Mouse (Mus musculus): Measurements from ENCODE around the gene Mat2b. TPM values are rescaled to one million over a fixed set of nuclear protein-coding genes. Genes with fewer than 3 reads are reported as not detected.
A peak's percentile ranks its signal among the peaks of the same experiment; 100 is the strongest.

Mat2b gene
- total RNA-seq, 2 experiments from 2014 or later, result 104 to 105 TPM

DNA sequence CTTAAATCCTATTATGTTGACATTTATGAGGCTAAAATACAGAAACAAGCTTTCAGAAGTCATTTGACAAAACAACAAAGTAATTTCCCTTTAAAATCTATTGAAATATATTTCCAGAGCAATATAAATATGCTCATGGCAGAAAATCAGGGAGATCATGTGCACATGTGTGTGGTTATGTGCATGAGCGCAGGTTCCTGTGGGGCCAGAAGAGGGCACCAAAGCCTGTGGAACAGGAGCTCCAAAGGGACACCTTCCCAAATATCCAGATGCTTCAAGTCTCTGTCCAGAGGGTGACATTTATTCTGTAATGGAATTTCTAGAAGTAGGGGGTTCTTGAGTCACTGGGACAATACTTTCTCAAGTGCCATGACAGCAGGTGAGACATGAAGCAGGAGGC lies 17.8 kb downstream of the Mat2b start:
- no peak for DNase-seq (ENCODE audit: low spot score in 2 of 2)

DNA sequence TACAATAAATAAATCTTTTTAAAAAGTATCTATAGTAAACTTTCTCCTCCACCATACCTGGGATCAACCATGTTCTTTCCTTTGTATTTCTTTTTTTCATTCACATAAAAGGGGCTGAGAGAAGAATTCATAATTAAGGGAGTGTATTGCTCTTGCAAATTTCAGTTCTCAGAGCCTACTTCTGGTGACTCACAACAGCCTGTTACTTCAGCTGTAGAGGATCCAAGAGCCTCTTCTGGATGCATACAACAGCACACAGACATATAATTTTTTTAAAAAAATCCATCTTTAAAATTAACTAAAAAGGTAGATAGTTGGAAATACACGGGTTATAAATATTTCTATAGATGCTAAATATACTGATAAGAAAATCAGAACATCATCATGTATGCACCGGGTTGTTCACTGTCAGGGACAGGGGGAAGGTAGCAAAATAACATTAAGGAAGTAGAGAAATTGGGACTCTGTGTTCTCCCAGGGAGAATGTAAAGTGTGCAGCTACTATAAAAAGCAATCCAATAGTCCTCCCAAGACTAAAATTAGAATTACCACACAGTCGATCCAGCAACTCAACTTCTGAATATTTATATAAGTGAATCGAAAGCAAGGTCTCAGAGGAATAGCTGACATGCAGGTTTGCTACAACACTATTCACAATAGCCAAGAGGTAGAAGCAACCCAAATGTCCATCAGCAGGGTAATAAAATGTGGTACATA lies 19.8 kb downstream of the Mat2b start:
- no peak for DNase-seq (ENCODE audit: low spot score in 2 of 2)

DNA sequence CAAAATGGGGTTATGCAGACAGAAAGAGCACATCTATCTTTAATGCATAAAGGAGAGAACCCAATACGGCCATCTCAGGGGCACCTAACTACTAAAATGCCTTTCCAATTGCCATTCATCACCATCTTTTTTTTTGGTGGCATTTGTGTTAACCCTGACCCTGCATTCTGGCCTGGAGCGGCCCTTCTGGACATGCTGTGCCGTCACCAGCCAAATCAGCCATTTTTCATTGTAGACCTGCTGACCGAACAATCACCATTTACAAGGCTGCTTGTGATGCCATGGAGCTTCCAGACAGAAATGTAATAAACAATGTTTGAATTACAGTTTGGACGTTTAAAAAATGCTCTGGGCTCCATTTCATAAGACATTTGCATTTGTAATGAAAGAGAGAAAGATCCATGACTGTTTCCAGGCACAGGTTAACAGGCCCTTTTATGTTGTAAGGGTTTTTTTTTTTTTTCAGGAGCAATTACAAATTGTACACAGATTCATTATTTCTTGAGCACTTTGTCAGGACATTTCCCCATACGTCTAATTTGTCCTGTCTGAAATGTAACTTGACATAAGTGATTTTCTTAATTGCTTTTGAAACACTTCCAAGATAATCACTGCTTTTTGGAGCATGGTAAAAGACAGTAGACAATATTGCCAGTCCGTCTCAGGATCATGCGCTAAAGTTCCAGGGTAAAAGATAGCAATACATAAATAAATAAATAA lies 45.1 kb downstream of the Mat2b start:
- no peak for DNase-seq (ENCODE audit: low spot score in 2 of 2)

DNA sequence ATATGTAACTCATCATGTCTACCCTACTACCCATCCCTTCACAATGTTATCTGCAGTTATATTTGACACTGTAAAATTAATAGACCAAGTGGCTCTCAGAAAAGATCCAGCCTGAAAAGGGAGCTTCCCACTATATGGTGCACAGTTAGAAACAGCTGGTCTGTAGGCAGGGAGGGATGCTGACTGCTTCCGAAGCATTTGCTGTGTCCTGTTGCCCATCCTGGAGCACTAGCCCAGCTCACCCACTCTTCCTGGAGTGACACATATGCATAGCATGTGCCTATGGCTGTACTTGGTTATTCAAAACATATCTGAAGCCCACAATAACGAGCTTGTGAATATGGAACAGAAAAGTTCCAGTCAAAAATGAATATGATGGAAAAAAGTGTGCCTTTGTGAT lies 47.8 kb downstream of the Mat2b start:
- peak in 1 of 2 experiments; percentile 19 for DNase-seq (ENCODE audit: low spot score in 2 of 2)

Other genes starting within 250 kb of the Mat2b start
- 1 to 10 TPM in 1 of 2 experiments, under 1 TPM in 1; 0.88 to 1.7 TPM for gene Hmmr, start 38.2 kb upstream of the Mat2b start, total RNA-seq (2021)
- 10 to 100 TPM; 18.6 to 26.1 TPM for gene Nudcd2, start 38.5 kb upstream of the Mat2b start, total RNA-seq (2021)
- 10 to 100 TPM; 54.0 to 56.1 TPM for gene Ccng1, start 60.1 kb upstream of the Mat2b start, total RNA-seq (2021)

Measured in layer of hippocampus, postnatal 14 days (tissue).